9 mouse cellular contexts compared by ENCODE assay signal in the genomic region with DNA sequence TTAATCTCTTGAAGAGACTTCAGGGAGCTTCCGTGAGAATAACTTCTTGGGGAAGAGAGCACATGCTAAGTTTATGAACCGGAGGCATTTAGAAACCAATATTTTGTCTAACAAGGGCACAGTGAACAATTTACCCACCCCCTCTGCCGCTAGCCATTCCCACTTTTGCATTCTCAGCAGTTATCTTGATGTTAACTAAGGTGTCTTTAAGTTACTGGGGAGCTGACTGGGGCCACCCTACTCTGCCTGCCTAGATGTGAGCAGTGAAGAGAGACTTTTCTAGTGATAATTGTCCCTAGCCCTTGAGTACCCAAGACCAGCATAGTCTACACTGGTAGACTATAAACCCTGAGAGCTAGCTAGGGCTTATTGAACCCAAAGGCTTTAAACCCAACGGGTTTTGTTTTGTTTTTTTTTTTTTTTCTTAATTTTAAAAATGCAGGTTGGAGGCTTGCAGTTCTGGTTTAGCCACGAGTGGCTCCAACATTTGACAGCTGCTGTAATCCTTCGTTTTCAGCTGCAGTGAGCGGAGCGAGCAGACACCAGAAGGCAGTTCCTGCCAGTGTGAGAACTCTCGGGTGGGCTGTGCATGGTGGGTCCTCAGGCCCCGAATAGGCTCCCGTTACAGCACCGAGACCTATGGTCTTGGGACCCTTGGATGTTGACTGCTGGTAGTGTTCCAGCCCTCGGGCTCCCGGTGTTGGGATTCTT. TPM values are rescaled to one million over a fixed set of nuclear protein-coding genes. Genes with fewer than 3 reads are reported as not detected.
A peak's percentile ranks its signal among the peaks of the same experiment; 100 is the strongest.
DNase-seq lines count a peak whose midpoint lies in the region; ATAC-seq and TF ChIP-seq lines count a peak whose summit lies in the region.
"Had no signal": no experiment of that assay in that cellular context is flagged by ENCODE, and none has a peak within 500 bp of the region (broad histone marks: within the 10 kb centered on the region; RNA-seq: fewer than 3 reads in every experiment).

No protein-coding gene starts in this region.

- DNase-seq in frontal cortex, postnatal 25 days (ENCODE audit: low spot score in 2 of 2): no peak
- no peak for DNase-seq in kidney, postnatal 0 days (ENCODE audit: low spot score)
- DNase-seq in kidney, postnatal 36 days: no peak
- peak; percentile 38 for DNase-seq in embryonic facial prominence, embryonic 14.5 days (ENCODE audit: low spot score)
- DNase-seq in liver, embryonic 13.5 days: peak; percentile 26
- no peak for DNase-seq in c-Kit-positive CD71-positive TER-119-positive erythroid progenitor cells, embryonic 14.5 days (ENCODE audit: low spot score)
- DNase-seq in thymus, adult 2 months: no peak

- ATAC-seq in frontal cortex, adult (ENCODE audit: low TSS enrichment): peak; percentile 50
- ATAC-seq in kidney, postnatal 0 days (replicated peaks; ENCODE audit: low FRiP score, low read depth): no peak
- ATAC-seq in embryonic facial prominence, embryonic 14.5 days (ENCODE audit: low read depth): peak; percentile 57; the same call in 1 of the 2 replicates
- peak; percentile 58 for ATAC-seq in liver, embryonic 13.5 days (ENCODE audit: low read depth)

- H3K4me2 ChIP-seq in kidney, postnatal 0 days (ENCODE audit: low read length): peak overlapping the region; percentile 42
- H3K4me2 ChIP-seq in embryonic facial prominence, embryonic 14.5 days (ENCODE audit: low read depth, low read length): peak overlapping the region; percentile 34; the same call in 1 of the 2 replicates
- H3K4me2 ChIP-seq in liver, embryonic 13.5 days: peak overlapping the region; percentile 75
- H3K4me2 ChIP-seq: forebrain, embryonic 12.5 days had no signal

- peaks cover 7% of the 10 kb centered on the region; the same call in 1 of the 2 replicates for H3K36me3 ChIP-seq in kidney, postnatal 0 days (ENCODE audit: insufficient read depth, low read length)
- peaks cover 20% of the 10 kb centered on the region for H3K36me3 ChIP-seq in embryonic facial prominence, embryonic 14.5 days (ENCODE audit: control insufficient read depth, insufficient read depth, low read length)
- peaks cover 26% of the 10 kb centered on the region for H3K36me3 ChIP-seq in liver, embryonic 13.5 days
- H3K36me3 ChIP-seq in thymus, adult 2 months (ENCODE audit: control insufficient read depth, insufficient read depth, low read length): peaks cover 5% of the 10 kb centered on the region; the same call in 1 of the 2 replicates

- no peak for TF ChIP-seq POLR2A in thymus, adult 2 months (IDR thresholded peaks at IDR 0.05; ENCODE audit: control insufficient read depth, extremely low read depth, insufficient read depth, low read length, poor library complexity)

- no peak overlapping the region for H3K9ac ChIP-seq in kidney, postnatal 0 days (ENCODE audit: low read depth, low read length)
- H3K9ac ChIP-seq in embryonic facial prominence, embryonic 14.5 days (ENCODE audit: low read depth, low read length): no peak overlapping the region
- H3K9ac ChIP-seq in liver, embryonic 13.5 days: peak overlapping the region; percentile 79
- H3K9ac ChIP-seq: forebrain, embryonic 12.5 days had no signal

- no peak for TF ChIP-seq CTCF in kidney, postnatal 0 days (IDR thresholded peaks at IDR 0.05; ENCODE audit: low read depth)
- TF ChIP-seq CTCF in thymus, adult 2 months (IDR thresholded peaks at IDR 0.05; ENCODE audit: borderline replicate concordance, control insufficient read depth, extremely low read depth, insufficient read depth, low read length, poor library complexity): no peak

- peaks cover 13% of the 10 kb centered on the region; the same call in 1 of the 2 replicates for H3K4me1 ChIP-seq in kidney, postnatal 0 days (replicated peaks; ENCODE audit: insufficient read depth, low read length)
- H3K4me1 ChIP-seq in embryonic facial prominence, embryonic 14.5 days (ENCODE audit: control insufficient read depth, insufficient read depth, low read length): peaks cover 15% of the 10 kb centered on the region
- H3K4me1 ChIP-seq in liver, embryonic 13.5 days (replicated peaks): peaks cover 78% of the 10 kb centered on the region
- H3K4me1 ChIP-seq in thymus, adult 2 months (replicated peaks; ENCODE audit: control insufficient read depth, insufficient read depth, low read length): peaks cover 8% of the 10 kb centered on the region

- no peak overlapping the region for H3K4me3 ChIP-seq in kidney, postnatal 0 days (replicated peaks; ENCODE audit: low read depth, low read length)
- no peak overlapping the region for H3K4me3 ChIP-seq in embryonic facial prominence, embryonic 14.5 days (ENCODE audit: low read depth, low read length)
- H3K4me3 ChIP-seq in liver, embryonic 13.5 days (replicated peaks): peak overlapping the region; percentile 50
- no peak overlapping the region for H3K4me3 ChIP-seq in thymus, adult 2 months (ENCODE audit: control insufficient read depth, insufficient read depth, low read length)
- H3K4me3 ChIP-seq: forebrain, embryonic 12.5 days had no signal

- 52% methylated on average over 14 of the region's 14 CpGs for WGBS in kidney, postnatal 0 days
- WGBS in embryonic facial prominence, embryonic 14.5 days: 70% methylated on average over 12 of the region's 14 CpGs
- 36% methylated on average over 14 of the region's 14 CpGs for WGBS in liver, embryonic 13.5 days (ENCODE audit: insufficient replicate concordance)
- WGBS in thymus, adult 2 months: 60% methylated on average over 14 of the region's 14 CpGs

- peak overlapping the region; percentile 25; the same call in 1 of the 2 replicates for H3K27ac ChIP-seq in kidney, postnatal 0 days
- no peak overlapping the region for H3K27ac ChIP-seq in embryonic facial prominence, embryonic 14.5 days (replicated peaks; ENCODE audit: low read depth, low read length)
- peak overlapping the region; percentile 99 for H3K27ac ChIP-seq in liver, embryonic 13.5 days
- no peak overlapping the region for H3K27ac ChIP-seq in thymus, adult 2 months (ENCODE audit: control insufficient read depth, insufficient read depth, low read length)
- H3K27ac ChIP-seq: forebrain, embryonic 12.5 days had no signal

- no peaks in the 10 kb centered on the region; the same call in none of the 2 replicates for H3K9me3 ChIP-seq in kidney, postnatal 0 days (replicated peaks; ENCODE audit: low read length)
- H3K9me3 ChIP-seq in embryonic facial prominence, embryonic 14.5 days (ENCODE audit: control insufficient read depth, low read length): peaks cover 20% of the 10 kb centered on the region
- H3K9me3 ChIP-seq in liver, embryonic 13.5 days (replicated peaks): no peaks in the 10 kb centered on the region

- H3K27me3 ChIP-seq in kidney, postnatal 0 days (ENCODE audit: insufficient read depth, low read length): no peaks in the 10 kb centered on the region
- H3K27me3 ChIP-seq in embryonic facial prominence, embryonic 14.5 days (replicated peaks; ENCODE audit: control insufficient read depth, insufficient read depth, low read length): no peaks in the 10 kb centered on the region
- H3K27me3 ChIP-seq in liver, embryonic 13.5 days: no peaks in the 10 kb centered on the region
- no peaks in the 10 kb centered on the region for H3K27me3 ChIP-seq in thymus, adult 2 months (ENCODE audit: control insufficient read depth, insufficient read depth, low read length)
- H3K27me3 ChIP-seq: forebrain, embryonic 12.5 days had no signal

RNA-seq across cellular contexts. Expression of a gene that starts 14.6 kb away (rescaled TPM):
- 20.4 and 21.7 TPM in 2 replicates for polyA plus RNA-seq in kidney, postnatal 0 days (2015; fragmentation: Nextera tagmentation; extraction: Ambion mirVana)
- polyA plus RNA-seq in embryonic facial prominence, embryonic 14.5 days (2014; fragmentation: Nextera tagmentation; extraction: Ambion mirVana): 24.4 and 25.3 TPM in 2 replicates
- polyA plus RNA-seq in liver, embryonic 13.5 days (2015; fragmentation: Nextera tagmentation; extraction: Ambion mirVana): 37.1 and 42.3 TPM in 2 replicates
- 29.7 and 35.5 TPM in 2 replicates for polyA plus RNA-seq in thymus, adult 2 months (2012; rRNA removed)

Comparison
In these comparisons a context has a peak if more than half of its experiments do, and no peak if none do; other contexts are left out.
1. DNase-seq: peak in embryonic facial prominence, embryonic 14.5 days (single experiment) and liver, embryonic 13.5 days (single experiment); none in frontal cortex, postnatal 25 days (0 of 2), kidney, postnatal 0 days (single experiment), kidney, postnatal 36 days (0 of 2), c-Kit-positive CD71-positive TER-119-positive erythroid progenitor cells, embryonic 14.5 days (single experiment) and thymus, adult 2 months (single experiment).
2. H3K27ac ChIP-seq: peak in kidney, postnatal 0 days (single experiment) and liver, embryonic 13.5 days (single experiment); none in embryonic facial prominence, embryonic 14.5 days (single experiment) and thymus, adult 2 months (single experiment).
3. Peak in every context shown above with its lines, with median percentiles within 50 percentile points of each other: H3K4me2 ChIP-seq.